Mouse (Mus musculus): Measurements from ENCODE around the gene Plxna2. TPM values are rescaled to one million over a fixed set of nuclear protein-coding genes. Genes with fewer than 3 reads are reported as not detected.

Gene Plxna2
- polyA plus RNA-seq, 1 experiment from 2014 or later, result 8.5 TPM

- H3K27ac ChIP-seq, result no peak overlapping the region
- no peaks in the 10 kb centered on the region for H3K27me3 ChIP-seq
- H3K4me2 ChIP-seq, result no peak overlapping the region
- H3K36me3 ChIP-seq, result peaks cover 7% of the 10 kb centered on the region; the same call in 1 of the 2 replicates
- ATAC-seq (ENCODE audit: borderline replicate concordance, extremely low read depth, low FRiP score, low TSS enrichment), result no peak
- no peak overlapping the region for H3K4me3 ChIP-seq
- 34% methylated on average over 5 of the region's 5 CpGs for WGBS
- H3K9me3 ChIP-seq, result no peaks in the 10 kb centered on the region
- no peaks in the 10 kb centered on the region for H3K4me1 ChIP-seq
- no peak overlapping the region for H3K9ac ChIP-seq
Measured at GRCm38 (mm10) chr1:194762896-194763295, 144.9 kb downstream of the Plxna2 start.

- Histone ChIP-seq H3K9me3 (no peaks in the 10 kb centered on the region), H3K27ac (no peak overlapping the region), H3K4me2 (no peak overlapping the region), H3K9ac (no peak overlapping the region), H3K27me3 (no peaks in the 10 kb centered on the region), H3K36me3 (peaks cover 7% of the 10 kb centered on the region; the same call in 1 of the 2 replicates), H3K4me1 (no peaks in the 10 kb centered on the region), H3K4me3 (no peak overlapping the region)
- no peak for ATAC-seq (ENCODE audit: borderline replicate concordance, extremely low read depth, low FRiP score, low TSS enrichment)
Measured at GRCm38 (mm10) chr1:194764951-194765350, 146.9 kb downstream of the Plxna2 start.

GRCm38 (mm10) chr1:194768799-194769198 is 150.8 kb downstream of the Plxna2 start:
- Histone ChIP-seq H3K9me3 (no peaks in the 10 kb centered on the region), H3K4me3 (no peak overlapping the region), H3K27me3 (no peaks in the 10 kb centered on the region), H3K36me3 (peaks cover 7% of the 10 kb centered on the region; the same call in 1 of the 2 replicates), H3K9ac (no peak overlapping the region), H3K4me1 (no peaks in the 10 kb centered on the region), H3K27ac (no peak overlapping the region), H3K4me2 (no peak overlapping the region)
- WGBS, result 88% methylated on average over 1 of the region's 1 CpGs
- no peak for ATAC-seq (ENCODE audit: borderline replicate concordance, extremely low read depth, low FRiP score, low TSS enrichment)

DNA sequence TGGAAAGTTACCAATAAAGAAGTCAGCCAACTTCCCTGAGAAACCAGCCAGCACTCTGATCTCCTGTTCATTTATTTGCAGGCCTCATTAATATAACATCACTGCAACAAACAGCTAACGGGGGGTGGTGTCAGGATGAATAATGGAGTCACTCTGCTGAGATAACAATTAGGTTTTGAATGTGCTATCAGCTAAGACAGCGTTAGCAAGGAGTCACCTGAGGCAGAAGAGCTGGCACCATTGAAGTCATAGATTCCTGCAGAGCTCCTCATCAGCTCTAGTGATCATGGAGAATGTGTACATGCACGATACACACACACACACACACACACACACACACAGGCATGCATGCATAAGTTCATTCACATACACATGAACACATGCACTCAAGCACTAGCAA is 154.0 kb downstream of the Plxna2 start:
- H3K36me3 ChIP-seq, result no peaks in the 10 kb centered on the region
- no peak overlapping the region for H3K4me3 ChIP-seq
- H3K27me3 ChIP-seq, result no peaks in the 10 kb centered on the region
- no peak overlapping the region for H3K27ac ChIP-seq
- WGBS, result 55% methylated on average over 3 of the region's 3 CpGs
- no peak overlapping the region for H3K9ac ChIP-seq
- H3K9me3 ChIP-seq, result no peaks in the 10 kb centered on the region
- no peak overlapping the region for H3K4me2 ChIP-seq
- ATAC-seq (ENCODE audit: borderline replicate concordance, extremely low read depth, low FRiP score, low TSS enrichment), result no peak
- no peaks in the 10 kb centered on the region for H3K4me1 ChIP-seq

DNA sequence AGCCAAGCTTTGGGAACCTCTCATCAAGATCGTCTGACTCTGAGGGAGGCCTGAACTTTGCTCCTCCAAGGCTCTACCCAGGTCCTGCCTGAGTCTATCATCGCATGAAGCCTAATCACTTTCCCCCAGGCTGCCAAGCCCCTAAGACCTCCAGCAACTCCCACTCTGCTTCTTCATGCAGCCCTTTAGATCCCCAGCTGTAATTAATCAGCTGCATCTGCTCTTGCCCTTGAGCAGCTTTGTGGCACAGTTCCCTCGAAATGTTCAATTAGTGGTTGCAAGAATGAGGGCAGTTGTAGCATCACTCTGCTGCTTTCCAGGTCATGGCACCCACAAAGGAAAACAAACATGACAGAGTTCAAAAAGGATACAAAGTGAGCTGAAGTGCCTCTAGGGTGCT is 155.9 kb downstream of the Plxna2 start:
- no peak overlapping the region for H3K9ac ChIP-seq
- H3K4me2 ChIP-seq, result no peak overlapping the region
- no peak overlapping the region for H3K27ac ChIP-seq
- H3K27me3 ChIP-seq, result no peaks in the 10 kb centered on the region
- 31% methylated on average over 3 of the region's 3 CpGs for WGBS
- ATAC-seq (ENCODE audit: borderline replicate concordance, extremely low read depth, low FRiP score, low TSS enrichment), result no peak
- no peaks in the 10 kb centered on the region for H3K4me1 ChIP-seq
- no peaks in the 10 kb centered on the region for H3K9me3 ChIP-seq
- H3K4me3 ChIP-seq, result no peak overlapping the region
- no peaks in the 10 kb centered on the region for H3K36me3 ChIP-seq

- Histone ChIP-seq H3K27ac (no peak overlapping the region), H3K9ac (no peak overlapping the region), H3K36me3 (no peaks in the 10 kb centered on the region), H3K4me2 (no peak overlapping the region), H3K4me3 (no peak overlapping the region), H3K4me1 (no peaks in the 10 kb centered on the region), H3K27me3 (no peaks in the 10 kb centered on the region), H3K9me3 (no peaks in the 10 kb centered on the region)
- ATAC-seq (ENCODE audit: borderline replicate concordance, extremely low read depth, low FRiP score, low TSS enrichment), result no peak
- 56% methylated on average over 2 of the region's 2 CpGs for WGBS
Measured at GRCm38 (mm10) chr1:194774350-194774749, 156.3 kb downstream of the Plxna2 start.

- H3K27me3 ChIP-seq, result no peaks in the 10 kb centered on the region
- H3K27ac ChIP-seq, result no peak overlapping the region
- 86% methylated on average over 1 of the region's 1 CpGs for WGBS
- no peak overlapping the region for H3K9ac ChIP-seq
- H3K9me3 ChIP-seq, result no peaks in the 10 kb centered on the region
- no peaks in the 10 kb centered on the region for H3K4me1 ChIP-seq
- no peaks in the 10 kb centered on the region for H3K36me3 ChIP-seq
- no peak overlapping the region for H3K4me2 ChIP-seq
- ATAC-seq (ENCODE audit: borderline replicate concordance, extremely low read depth, low FRiP score, low TSS enrichment), result no peak
- H3K4me3 ChIP-seq, result no peak overlapping the region
Measured at GRCm38 (mm10) chr1:194774754-194775153, 156.7 kb downstream of the Plxna2 start.

DNA sequence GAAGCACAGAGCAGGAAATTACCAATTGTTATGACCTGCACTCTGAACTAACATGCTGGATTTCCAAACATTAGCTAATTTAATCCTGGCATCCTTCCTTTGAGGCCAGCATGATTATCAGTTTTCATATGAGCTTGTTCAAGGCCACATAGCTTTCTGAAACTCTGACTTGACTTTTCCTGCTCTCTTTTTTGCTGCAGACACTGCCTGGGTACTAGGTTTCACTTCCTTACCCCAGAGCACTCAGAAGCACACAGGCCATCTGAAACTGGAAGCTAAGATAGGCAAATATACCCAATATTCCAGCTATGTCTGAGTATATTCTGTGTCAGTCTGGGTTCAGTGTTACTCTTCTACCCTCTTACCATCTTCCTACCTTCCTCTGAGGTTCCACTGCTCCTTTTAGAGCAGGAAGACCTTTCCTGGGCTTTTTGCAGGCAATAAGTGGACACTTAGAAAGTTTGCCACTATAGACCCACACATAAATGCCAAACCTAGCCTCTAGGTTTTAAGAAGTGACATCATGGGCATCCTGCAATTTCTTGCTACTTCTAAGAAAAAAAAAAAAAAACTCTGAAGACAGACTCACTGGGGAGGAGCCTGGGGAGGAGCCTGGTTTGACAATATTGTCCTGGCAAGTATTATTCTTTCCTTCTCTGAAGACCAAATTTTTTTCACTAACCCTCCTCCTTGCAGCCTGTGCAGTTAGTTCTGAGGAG is 157.8 kb downstream of the Plxna2 start:
- ATAC-seq (ENCODE audit: borderline replicate concordance, extremely low read depth, low FRiP score, low TSS enrichment), result no peak

GRCm38 (mm10) chr1:194776510-194777244 is 158.7 kb downstream of the Plxna2 start:
- Histone ChIP-seq H3K27me3 (no peaks in the 10 kb centered on the region), H3K27ac (no peak overlapping the region), H3K9ac (no peak overlapping the region), H3K36me3 (0 out of 2 replicates have a peak, but pooled peaks cover 3% of the 10 kb centered on the region), H3K4me3 (no peak overlapping the region), H3K4me1 (no peaks in the 10 kb centered on the region), H3K4me2 (no peak overlapping the region), H3K9me3 (no peaks in the 10 kb centered on the region)
- no peak for ATAC-seq (ENCODE audit: borderline replicate concordance, extremely low read depth, low FRiP score, low TSS enrichment)
- 81% methylated on average over 5 of the region's 5 CpGs for whole genome bisulfite sequencing

More for the DNA sequence above, 157.8 kb downstream of the Plxna2 start:
- Histone ChIP-seq H3K27me3 (no peaks in the 10 kb centered on the region), H3K9me3 (no peaks in the 10 kb centered on the region), H3K4me1 (no peaks in the 10 kb centered on the region), H3K4me3 (no peak overlapping the region), H3K9ac (no peak overlapping the region), H3K36me3 (0 out of 2 replicates have a peak, but pooled peaks cover 3% of the 10 kb centered on the region), H3K27ac (no peak overlapping the region), H3K4me2 (no peak overlapping the region)

- H3K4me3 ChIP-seq, result no peak overlapping the region
- H3K9me3 ChIP-seq, result no peaks in the 10 kb centered on the region
- 0 out of 2 replicates have a peak, but pooled peaks cover 3% of the 10 kb centered on the region for H3K36me3 ChIP-seq
- no peaks in the 10 kb centered on the region for H3K4me1 ChIP-seq
- WGBS, result 87% methylated on average over 2 of the region's 2 CpGs
- no peak overlapping the region for H3K4me2 ChIP-seq
- no peaks in the 10 kb centered on the region for H3K27me3 ChIP-seq
- no peak overlapping the region for H3K27ac ChIP-seq
- no peak for ATAC-seq (ENCODE audit: borderline replicate concordance, extremely low read depth, low FRiP score, low TSS enrichment)
- H3K9ac ChIP-seq, result no peak overlapping the region
Measured at GRCm38 (mm10) chr1:194777608-194778007, 159.6 kb downstream of the Plxna2 start.

DNA sequence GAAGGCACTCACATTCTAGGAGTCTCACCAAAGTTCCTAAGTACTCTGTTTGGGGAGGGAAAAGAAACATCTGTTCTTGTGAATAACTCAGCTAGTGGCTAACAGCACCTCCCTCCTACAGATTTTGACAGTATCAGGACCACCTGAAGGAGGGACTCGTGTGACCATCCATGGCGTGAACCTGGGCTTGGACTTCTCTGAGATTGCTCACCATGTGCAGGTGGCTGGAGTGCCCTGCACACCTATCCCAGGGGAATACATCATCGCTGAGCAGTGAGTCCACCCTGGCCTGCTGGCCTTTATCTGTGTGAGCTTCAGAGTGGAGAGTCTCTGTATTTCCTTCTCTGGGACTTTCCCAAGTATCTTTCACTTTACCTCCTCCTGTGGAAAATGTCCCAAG is 162.4 kb downstream of the Plxna2 start:
- Histone ChIP-seq H3K27ac (no peak overlapping the region), H3K4me3 (no peak overlapping the region), H3K36me3 (0 out of 2 replicates have a peak, but pooled peaks cover 3% of the 10 kb centered on the region), H3K4me2 (no peak overlapping the region), H3K4me1 (no peaks in the 10 kb centered on the region), H3K9ac (no peak overlapping the region), H3K9me3 (no peaks in the 10 kb centered on the region), H3K27me3 (no peaks in the 10 kb centered on the region)
- 91% methylated on average over 3 of the region's 3 CpGs for WGBS
- ATAC-seq (ENCODE audit: borderline replicate concordance, extremely low read depth, low FRiP score, low TSS enrichment), result no peak

DNA sequence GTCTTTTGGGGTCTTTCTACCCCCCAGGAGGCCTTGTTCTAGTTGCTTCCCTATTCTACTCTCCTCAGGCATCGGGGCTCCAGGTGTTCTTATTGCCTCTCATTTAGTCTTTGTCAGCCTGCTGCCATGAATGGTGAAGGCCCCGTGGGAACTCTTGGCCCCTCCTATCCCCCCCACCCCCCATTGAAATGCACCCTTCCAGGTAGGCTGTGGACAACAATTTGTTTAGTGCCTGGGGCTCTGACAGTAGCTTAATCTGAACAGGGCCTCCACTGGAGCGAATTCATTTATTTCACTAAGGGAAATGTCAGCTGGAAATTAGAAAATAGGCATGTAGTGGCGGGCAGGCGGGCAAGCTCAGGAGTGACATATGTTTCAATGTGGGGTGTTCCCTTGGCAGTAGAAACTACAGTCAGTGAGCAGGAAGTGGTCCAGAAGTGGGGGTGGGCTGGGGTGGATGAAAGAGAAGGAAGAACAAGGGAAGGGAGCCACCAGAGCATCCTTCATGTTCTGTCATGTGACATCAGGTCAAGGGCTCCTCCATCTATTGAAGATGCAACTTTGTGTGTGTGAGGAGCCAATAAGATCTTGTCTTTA is 162.9 kb downstream of the Plxna2 start:
- Histone ChIP-seq H3K4me2 (no peak overlapping the region), H3K27me3 (no peaks in the 10 kb centered on the region), H3K27ac (no peak overlapping the region), H3K9ac (no peak overlapping the region), H3K9me3 (no peaks in the 10 kb centered on the region), H3K4me1 (no peaks in the 10 kb centered on the region), H3K4me3 (no peak overlapping the region), H3K36me3 (0 out of 2 replicates have a peak, but pooled peaks cover 3% of the 10 kb centered on the region)
- 84% methylated on average over 5 of the region's 5 CpGs for WGBS
- ATAC-seq (ENCODE audit: borderline replicate concordance, extremely low read depth, low FRiP score, low TSS enrichment), result no peak
